Mouse (Mus musculus) limb, embryonic 14.5 days (tissue): ENCODE measurements at regions not wholly inside any gene's neighbourhood (a gene's known extent, or its start where the extent isn't known, plus 50 kb on each side); places are given as distances from the start of the nearest gene placed in this dataset.

Experiments
- ATAC-seq: fragments of 200-750 bp; cut with Nextera tagmentation; 2 replicates; pipeline ENCODE4 v1.8.0; 2017; ENCODE audit warnings: low read depth, moderate number of reproducible peaks, moderate TSS enrichment; ENCODE audit not compliant: low FRiP score
- DNase-seq: peaks from one replicate; pipeline ENCODE4 v3.0.0-alpha.2; 2015; ENCODE audit warnings: low spot score
- H3K27ac ChIP-seq: fragments of 300-500 bp; sonication (generic); replicated peaks from 2 replicates; pipeline ENCODE4 v1.5.1; 2014; ENCODE audit warnings: low read depth, mild to moderate bottlenecking, low read length, moderate library complexity, mixed read lengths
- H3K27me3 ChIP-seq: fragments of 300-500 bp; sonication (generic); 2 replicates; pipeline ENCODE4 v1.6.1; 2014; ENCODE audit warnings: low read length, mixed read lengths; ENCODE audit not compliant: control insufficient read depth, insufficient read depth
- H3K36me3 ChIP-seq: fragments of 300-500 bp; sonication (generic); 2 replicates; pipeline ENCODE4 v1.6.1; 2014; ENCODE audit warnings: mild to moderate bottlenecking, low read length, moderate library complexity, mixed read lengths; ENCODE audit not compliant: control insufficient read depth, insufficient read depth
- H3K4me1 ChIP-seq: fragments of 300-500 bp; sonication (generic); 2 replicates; pipeline ENCODE4 v1.6.1; 2014; ENCODE audit warnings: antibody characterized with exemption, low read length, mixed read lengths; ENCODE audit not compliant: control insufficient read depth, insufficient read depth
- H3K4me2 ChIP-seq: fragments of 300-500 bp; sonication (generic); replicated peaks from 2 replicates; pipeline ENCODE4 v1.6.1; 2014; ENCODE audit warnings: low read depth, mild to moderate bottlenecking, low read length, moderate library complexity; ENCODE audit not compliant: severe bottlenecking
- H3K4me3 ChIP-seq: fragments of 300-500 bp; sonication (generic); replicated peaks from 2 replicates; pipeline ENCODE4 v1.5.1; 2014; ENCODE audit warnings: low read length
- H3K9ac ChIP-seq: fragments of 300-500 bp; sonication (generic); 2 replicates; pipeline ENCODE4 v1.6.1; 2014; ENCODE audit warnings: mild to moderate bottlenecking, low read depth, low read length, moderate library complexity; ENCODE audit not compliant: severe bottlenecking
- H3K9me3 ChIP-seq: fragments of 300-500 bp; sonication (generic); 2 replicates; pipeline ENCODE4 v1.6.1; 2016; ENCODE audit warnings: low read length; ENCODE audit not compliant: control insufficient read depth
- POLR2A ChIP-seq: fragments of 200-500 bp; IDR thresholded peaks from 2 replicates; pipeline ENCODE4 v1.8.0; 2012; ENCODE audit warnings: inconsistent platforms, mild to moderate bottlenecking, moderate library complexity, borderline replicate concordance; ENCODE audit not compliant: insufficient read depth, insufficient read length; ENCODE audit errors: extremely low read depth
- WGBS: fragments of 180-500 bp; shearing (Covaris S2); extraction: QIAGEN DNeasy Blood & Tissue Kit; methylation state at CpG from one replicate; pipeline ENCODE4 v1.1.7; 2014; 5-methylcytosine and 5-hydroxymethylcytosine counted together

DNA sequence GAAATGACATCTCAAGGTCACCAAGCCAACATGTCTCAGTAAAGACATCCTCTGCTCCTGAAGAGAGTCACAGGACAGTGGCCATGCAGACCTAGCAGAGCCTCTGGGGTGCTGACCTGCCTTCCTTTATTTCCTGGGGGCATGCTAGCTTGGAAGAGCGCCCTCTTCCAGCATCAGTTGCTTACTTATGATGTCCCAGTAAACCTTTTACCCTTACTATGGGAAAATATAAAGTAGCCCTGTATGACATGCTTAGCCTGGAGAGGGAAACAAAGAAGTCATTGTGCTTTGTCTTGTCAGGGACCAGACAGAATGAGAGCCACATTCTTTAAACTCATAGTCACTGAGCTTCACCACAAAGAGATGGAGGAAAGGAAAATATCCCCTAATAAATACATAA, 82.9 kb downstream of the Postn start:
- H3K27ac ChIP-seq: no peak overlapping the region
- no peak overlapping the region for H3K4me3 ChIP-seq
- H3K9me3 ChIP-seq: no peaks in the 10 kb centered on the region
- WGBS: 58% methylated on average over 1 of the region's 1 CpGs
- H3K4me1 ChIP-seq: no peaks in the 10 kb centered on the region
- no peak overlapping the region for H3K4me2 ChIP-seq
- no peak for TF ChIP-seq POLR2A
- no peaks in the 10 kb centered on the region for H3K36me3 ChIP-seq
- no peak for DNase-seq
- no peak overlapping the region for H3K9ac ChIP-seq
- ATAC-seq: no peak
- no peaks in the 10 kb centered on the region for H3K27me3 ChIP-seq

DNA sequence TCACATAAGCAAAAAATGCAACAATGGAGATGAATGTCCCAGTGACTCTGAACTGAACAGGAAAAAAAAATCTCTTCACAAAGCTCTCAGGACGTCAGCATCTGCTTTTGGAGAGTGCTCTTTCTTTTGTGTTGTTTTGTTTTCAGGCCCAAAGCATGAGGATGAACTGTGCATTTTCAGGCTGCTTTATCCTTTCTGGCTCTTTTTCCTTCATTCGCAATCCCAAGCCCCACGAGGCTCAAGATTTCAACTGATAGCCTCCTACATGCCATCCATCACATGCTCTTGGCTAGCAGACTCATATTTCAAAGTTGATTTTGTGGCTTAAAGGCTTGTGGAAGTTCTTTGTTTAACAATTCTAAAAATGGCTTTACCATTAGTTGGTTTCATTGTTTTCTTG, 86.0 kb downstream of the Postn start:
- H3K9me3 ChIP-seq: no peaks in the 10 kb centered on the region
- TF ChIP-seq POLR2A: no peak
- no peak overlapping the region for H3K4me3 ChIP-seq
- H3K36me3 ChIP-seq: no peaks in the 10 kb centered on the region
- no peak overlapping the region for H3K27ac ChIP-seq
- no peaks in the 10 kb centered on the region for H3K27me3 ChIP-seq
- no peak overlapping the region for H3K9ac ChIP-seq
- DNase-seq: no peak
- H3K4me2 ChIP-seq: no peak overlapping the region
- no peak for ATAC-seq
- WGBS: 46% methylated on average over 3 of the region's 3 CpGs
- H3K4me1 ChIP-seq: no peaks in the 10 kb centered on the region

DNA sequence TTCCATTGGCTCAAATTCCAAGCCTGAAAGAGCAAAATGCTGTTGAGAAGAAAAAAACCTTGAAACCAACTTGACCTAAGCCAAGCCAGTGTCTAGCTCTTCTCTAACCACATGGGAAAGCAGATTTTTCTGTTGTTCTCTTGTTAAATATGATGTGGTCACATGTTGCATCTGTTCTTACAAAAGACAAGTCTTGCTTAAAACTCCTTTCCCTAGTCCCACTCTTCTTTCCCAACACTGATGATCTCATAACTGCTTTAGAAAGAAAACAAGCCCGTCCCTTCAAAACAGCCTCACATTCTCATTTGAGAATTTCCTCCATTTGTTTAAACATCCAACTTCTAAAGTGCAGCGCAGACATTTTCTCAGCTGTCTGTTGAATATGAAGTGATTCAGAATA, 96.5 kb downstream of the Postn start:
- Histone ChIP-seq H3K27me3 (no peaks in the 10 kb centered on the region), H3K4me1 (no peaks in the 10 kb centered on the region), H3K4me2 (no peak overlapping the region), H3K27ac (no peak overlapping the region), H3K9ac (no peak overlapping the region), H3K36me3 (no peaks in the 10 kb centered on the region), H3K4me3 (no peak overlapping the region), H3K9me3 (no peaks in the 10 kb centered on the region)
- TF ChIP-seq POLR2A: no peak
- ATAC-seq (no peak), DNase-seq (no peak)
- 88% methylated on average over 2 of the region's 2 CpGs for WGBS

DNA sequence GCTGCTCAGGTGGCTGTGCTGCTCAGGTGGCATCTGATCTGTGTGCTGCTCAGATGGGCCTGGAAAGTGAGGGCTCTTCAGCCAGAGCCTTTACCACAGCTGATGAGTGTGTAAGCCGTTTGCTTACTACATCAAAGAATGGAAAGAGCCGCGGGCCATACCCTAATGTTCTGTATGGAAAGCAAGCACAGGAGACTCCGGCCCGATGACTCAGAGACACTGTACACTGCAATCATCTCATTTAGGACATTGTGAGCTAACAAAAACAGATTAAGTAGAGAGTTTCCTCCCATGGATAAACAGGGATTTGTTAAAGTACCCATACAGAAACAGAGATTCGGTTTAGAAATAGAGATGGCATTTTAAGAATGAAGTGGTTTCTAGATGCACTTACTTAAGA, 100.5 kb downstream of the Postn start:
- no peaks in the 10 kb centered on the region for H3K9me3 ChIP-seq
- H3K9ac ChIP-seq: no peak overlapping the region
- H3K4me2 ChIP-seq: no peak overlapping the region
- DNase-seq (no peak), ATAC-seq (no peak)
- TF ChIP-seq POLR2A: no peak
- H3K27ac ChIP-seq: no peak overlapping the region
- H3K4me1 ChIP-seq: no peaks in the 10 kb centered on the region
- H3K36me3 ChIP-seq: no peaks in the 10 kb centered on the region
- 88% methylated on average over 6 of the region's 6 CpGs for WGBS
- no peaks in the 10 kb centered on the region for H3K27me3 ChIP-seq
- no peak overlapping the region for H3K4me3 ChIP-seq

DNA sequence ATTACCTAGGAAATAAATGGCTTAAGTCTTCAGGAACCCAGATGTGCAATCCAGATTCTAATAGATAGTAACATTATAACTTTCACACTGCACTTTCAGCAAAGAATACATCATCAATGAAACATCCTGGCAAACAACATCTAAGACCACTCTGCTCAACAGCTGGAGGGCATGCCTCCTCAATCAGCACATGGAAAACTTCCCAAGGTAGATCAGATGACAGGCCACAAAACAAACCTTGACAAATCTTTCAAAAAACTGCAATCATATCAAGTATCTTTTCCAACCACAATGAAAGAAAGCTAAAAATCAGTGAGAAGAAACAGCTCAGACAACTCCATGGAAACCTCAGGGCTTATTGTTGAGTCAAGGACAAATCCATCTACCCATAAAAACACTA, 105.2 kb downstream of the Postn start:
- Histone ChIP-seq H3K36me3 (no peaks in the 10 kb centered on the region), H3K4me2 (no peak overlapping the region), H3K27ac (no peak overlapping the region), H3K27me3 (no peaks in the 10 kb centered on the region), H3K9me3 (no peaks in the 10 kb centered on the region), H3K4me1 (no peaks in the 10 kb centered on the region), H3K9ac (no peak overlapping the region), H3K4me3 (no peak overlapping the region)
- ATAC-seq (no peak), DNase-seq (peak; percentile 27)
- TF ChIP-seq POLR2A: no peak

DNA sequence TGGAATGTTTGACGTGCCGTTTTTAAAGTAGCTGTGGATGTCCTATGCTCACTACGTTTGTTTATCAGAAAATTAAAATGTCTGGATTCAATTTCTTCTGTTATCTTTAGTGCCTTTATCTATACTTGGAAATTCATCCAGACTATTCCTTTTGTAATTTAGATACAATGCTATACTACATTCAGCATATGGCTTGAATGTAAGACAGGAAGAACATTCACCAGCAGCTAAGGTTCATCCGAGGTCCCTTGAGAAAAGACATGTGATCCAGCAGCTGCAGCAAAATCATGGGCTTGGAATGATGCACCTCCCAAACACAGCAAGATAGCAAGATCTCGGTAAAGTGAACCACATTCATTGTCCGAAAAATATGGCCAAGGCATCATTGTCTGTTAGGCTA, 113.3 kb downstream of the Postn start:
- ATAC-seq: no peak
- H3K4me1 ChIP-seq: peaks cover 16% of the 10 kb centered on the region; the same call in 1 of the 2 replicates
- H3K27me3 ChIP-seq: no peaks in the 10 kb centered on the region
- H3K9ac ChIP-seq: no peak overlapping the region
- no peak overlapping the region for H3K27ac ChIP-seq
- H3K36me3 ChIP-seq: no peaks in the 10 kb centered on the region
- peak; percentile 49 for DNase-seq
- H3K4me3 ChIP-seq: no peak overlapping the region
- WGBS: 77% methylated on average over 6 of the region's 6 CpGs
- H3K4me2 ChIP-seq: no peak overlapping the region
- H3K9me3 ChIP-seq: no peaks in the 10 kb centered on the region
- no peak for TF ChIP-seq POLR2A
